Mouse (Mus musculus) CD4-positive naive resting alpha-beta T cell, adult 76 days (primary cell): ENCODE data around the gene Spcs1. TPM values are rescaled to one million over a fixed set of nuclear protein-coding genes. Genes with fewer than 3 reads are reported as not detected.

Experiments used
- total RNA-seq: library from RNA; stranded (reverse); gene quantifications from one replicate; pipeline ENCODE4 v1.2.4, GENCODE M21; 2023

The Spcs1 gene
- 73.7 TPM for total RNA-seq

DNA sequence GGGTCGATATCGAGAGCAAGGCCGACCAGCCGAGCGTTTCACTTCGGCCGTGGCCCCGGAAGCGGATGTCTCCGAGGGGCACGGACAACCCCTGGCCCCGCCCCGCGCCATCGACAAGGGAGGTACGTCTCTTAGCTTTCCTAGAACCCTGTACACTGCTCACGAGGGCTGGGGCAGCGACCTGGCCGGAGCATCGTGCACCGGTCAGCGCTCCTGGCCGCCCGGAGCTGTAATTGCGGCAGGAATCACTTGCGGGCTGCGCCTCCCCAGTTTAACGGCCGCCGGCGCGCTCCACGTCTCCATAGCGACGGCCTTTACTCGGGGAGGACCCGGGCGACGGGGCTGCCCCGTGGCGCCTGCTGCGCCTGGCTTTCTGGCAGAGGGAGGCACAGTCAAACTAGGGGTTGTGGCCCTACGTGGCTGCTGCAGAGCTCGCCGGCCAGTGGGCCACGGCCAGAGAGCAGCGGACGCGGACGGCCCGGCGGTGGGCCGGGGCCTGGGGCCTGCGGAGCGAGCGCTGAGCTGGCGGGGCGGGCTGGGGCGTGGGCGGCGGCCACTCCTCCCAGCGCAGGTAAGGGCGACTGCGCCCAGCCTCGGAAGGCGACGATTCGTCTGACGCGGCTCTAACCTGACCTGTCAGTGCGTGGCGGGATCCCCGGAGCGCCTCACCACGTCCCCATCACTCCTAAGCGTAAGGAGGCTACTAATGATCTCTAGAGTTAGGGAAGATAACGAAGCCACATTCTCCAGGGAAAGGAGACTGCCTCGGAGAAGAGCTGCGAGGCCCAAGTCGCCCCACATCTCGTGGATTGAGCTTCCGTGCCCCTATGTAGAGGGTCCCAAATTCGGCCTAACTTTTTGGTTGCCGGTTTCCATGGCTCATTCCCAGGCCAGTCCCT is at the start of gene Spcs1, which contains the start of gene Glt8d1:
TSS of gene Spcs1 (minus strand) at position 366 of the 899 bp plus-strand sequence.
TSS of gene Glt8d1 (plus strand) at position 94 of the 899 bp plus-strand sequence.

GRCm38 (mm10) chr14:31018860-31019291 is 17.4 kb upstream of the Spcs1 start, which contains the start of the genes Pbrm1 and Gnl3:
TSS of gene Pbrm1 (plus strand) at chr14:31019138.
TSS of gene Gnl3 (minus strand) at chr14:31019152.

DNA sequence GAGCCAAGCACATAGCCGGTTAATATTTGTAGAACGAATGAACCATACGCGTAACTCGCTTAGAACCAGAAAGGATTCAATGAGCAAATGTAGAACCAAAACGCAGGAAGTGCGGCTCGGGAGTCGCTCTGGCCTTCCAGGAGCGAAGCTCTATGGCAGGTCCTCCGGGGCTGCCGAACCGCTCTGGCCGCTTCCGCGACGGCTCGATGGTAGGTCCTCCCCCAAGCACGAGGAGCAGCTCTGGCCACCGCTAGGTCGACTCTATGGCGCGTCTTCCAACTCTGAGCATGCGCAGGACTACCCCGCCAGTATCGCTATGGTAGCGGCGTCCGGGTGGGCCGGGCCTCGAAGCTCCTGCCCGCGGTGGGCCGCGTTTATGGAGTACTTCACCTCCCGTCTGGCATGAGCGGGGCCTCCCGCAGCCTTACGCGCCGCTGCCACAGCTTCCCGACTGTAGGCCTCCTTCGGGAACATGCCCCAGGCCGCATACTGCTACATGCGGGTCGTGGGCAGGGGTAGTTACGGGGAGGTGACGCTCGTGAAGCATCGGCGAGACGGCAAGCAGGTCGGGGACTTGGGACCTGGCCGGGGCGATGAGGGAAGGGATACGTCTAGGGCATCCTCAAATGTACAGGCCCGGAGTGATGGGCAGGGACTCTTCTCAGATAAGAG is 50.2 kb downstream of the Spcs1 start, which contains the start of gene Nek4:
TSS of gene Nek4 (plus strand) at position 224 of the 672 bp plus-strand sequence.

Other genes starting within 250 kb of the Spcs1 start
- 14.9 TPM for gene Tmem110, start 176.1 kb downstream of the Spcs1 start, total RNA-seq
- gene Mustn1, start 122.5 kb downstream of the Spcs1 start, total RNA-seq, result 2.5 TPM
- gene Itih4, start 115.2 kb downstream of the Spcs1 start, total RNA-seq, result 0.26 TPM
- gene Itih3, start 77.9 kb downstream of the Spcs1 start, total RNA-seq, result 0.44 TPM
- not detected for gene Itih1, start 58.4 kb downstream of the Spcs1 start, total RNA-seq
- 3.9 TPM for gene Nek4, start 50.3 kb downstream of the Spcs1 start, total RNA-seq
- 6.5 TPM for gene Glt8d1, start 272 bp downstream of the Spcs1 start, total RNA-seq
- gene Pbrm1, start 17.5 kb upstream of the Spcs1 start, total RNA-seq, result 80.7 TPM
- gene Gnl3, start 17.5 kb upstream of the Spcs1 start, total RNA-seq, result 282 TPM
- gene Smim4, start 127.3 kb upstream of the Spcs1 start, total RNA-seq, result 28.1 TPM
- gene Nt5dc2, start 129.4 kb upstream of the Spcs1 start, total RNA-seq, result 0.50 TPM
- gene Stab1, start 167.0 kb upstream of the Spcs1 start, total RNA-seq, result 2.1 TPM
- not detected for gene Tnnc1, start 206.6 kb upstream of the Spcs1 start, total RNA-seq
- gene Nisch, start 215.3 kb upstream of the Spcs1 start, total RNA-seq, result 414 TPM
- gene Sema3g, start 216.2 kb upstream of the Spcs1 start, total RNA-seq, result not detected
- 12.0 TPM for gene Phf7, start 249.6 kb upstream of the Spcs1 start, total RNA-seq
- gene Bap1, start 249.8 kb upstream of the Spcs1 start, total RNA-seq, result 98.1 TPM